Mouse (Mus musculus) heart, adult 18-20 months (tissue): Measurements from ENCODE around the gene Hsbp1. TPM values are rescaled to one million over a fixed set of nuclear protein-coding genes. Genes with fewer than 3 reads are reported as not detected.

Source experiments
- DNase-seq, 2 experiments: peaks; one replicate each; pipeline ENCODE4 v3.0.0; 2021 to 2022; ENCODE audit warnings: mixed read lengths in 1 of 2
- total RNA-seq, 2 experiments: library from RNA; stranded (reverse); gene quantifications; 2 replicates each; pipeline ENCODE4 v1.2.3; 2021

Hsbp1 gene
- total RNA-seq, 2 experiments from 2014 or later = 138 to 149 TPM

DNA sequence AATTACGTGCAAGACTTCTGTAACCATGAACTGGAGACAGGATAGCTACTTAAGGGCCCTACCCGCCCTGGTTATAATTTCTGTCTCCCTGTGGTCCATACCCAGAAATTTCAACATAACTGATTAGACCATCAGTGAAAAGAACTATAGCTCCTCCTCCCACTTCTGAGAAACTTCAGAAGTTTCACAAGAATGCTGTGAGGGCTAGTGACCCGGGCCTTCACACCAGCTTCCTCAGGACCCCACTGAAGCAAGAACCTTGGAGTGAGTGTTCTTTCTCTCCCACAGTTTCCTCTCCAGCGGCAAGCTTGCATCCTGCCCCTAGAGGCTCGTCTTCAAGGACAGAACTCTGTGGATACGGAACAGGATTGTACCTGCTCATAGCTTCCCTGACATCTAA, 41.6 kb downstream of the Hsbp1 start:
- no peak for DNase-seq

- no peak for DNase-seq
Observed at GRCm38 (mm10) chr8:119386988-119387387, 42.7 kb downstream of the Hsbp1 start.

- no peak for DNase-seq
Observed at GRCm38 (mm10) chr8:119394097-119394496, 49.8 kb downstream of the Hsbp1 start.

DNA sequence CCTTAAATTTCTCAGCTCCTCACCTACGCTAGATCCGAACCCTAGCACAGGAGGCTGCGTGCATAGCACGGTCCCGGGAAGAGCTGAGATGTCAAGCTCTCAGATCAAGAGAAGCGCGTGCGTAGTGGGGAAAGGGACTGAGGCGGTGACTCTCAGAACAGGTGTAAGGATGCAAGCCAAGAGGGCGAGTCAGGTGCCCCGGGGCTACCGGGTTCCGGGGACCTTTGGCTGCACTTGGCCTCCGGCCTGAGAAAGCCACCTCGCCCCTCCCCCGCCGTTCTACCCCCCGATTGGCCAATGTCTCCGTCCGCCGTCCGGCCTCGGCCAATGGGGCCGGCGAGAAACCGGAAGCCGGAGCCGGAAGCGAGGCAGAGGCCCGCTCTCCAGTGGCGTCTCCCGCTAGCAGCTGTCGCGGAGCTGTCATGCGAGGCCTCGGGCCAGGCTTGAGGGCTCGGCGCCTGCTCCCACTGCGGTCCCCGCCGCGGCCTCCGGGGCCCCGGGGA, 50.3 kb downstream of the Hsbp1 start, which contains the start of gene Mlycd:
Gene Mlycd, plus strand, starts transcription at position 355 of the 503 bp plus-strand sequence.
- DNase-seq = peak; percentile 94 to 97

GRCm38 (mm10) chr8:119395072-119395950, 51.0 kb downstream of the Hsbp1 start:
- peak in 1 of 2 experiments; percentile 34 for DNase-seq

Other genes starting within 250 kb of the Hsbp1 start
- 100 to 1,000 TPM; 117 to 120 TPM for gene Mlycd, start 50.4 kb downstream of the Hsbp1 start, total RNA-seq
- gene Osgin1, start 89.6 kb downstream of the Hsbp1 start, total RNA-seq = 1 to 10 TPM; 3.1 to 4.2 TPM
- gene Necab2, start 102.2 kb downstream of the Hsbp1 start, total RNA-seq = not detected
- gene Slc38a8, start 157.2 kb downstream of the Hsbp1 start, total RNA-seq = not detected
- 10 to 100 TPM; 27.5 to 31.0 TPM for gene Mbtps1, start 214.2 kb downstream of the Hsbp1 start, total RNA-seq
- gene Hsdl1, start 230.7 kb downstream of the Hsbp1 start, total RNA-seq = 10 to 100 TPM; 21.3 to 22.9 TPM
- under 1 TPM in 1 of 2 experiments, not detected in 1; 0.15 TPM for gene Dnaaf1, start 230.7 kb downstream of the Hsbp1 start, total RNA-seq